Mouse (Mus musculus): ENCODE data around the gene Mobp. TPM values are rescaled to one million over a fixed set of nuclear protein-coding genes. Genes with fewer than 3 reads are reported as not detected.
"Not testable (repeated sequence)": the region's sequence is repeated elsewhere in the genome, so short reads cannot be mapped to it uniquely, and the experiment has no call there.

Mobp gene
- total RNA-seq (2021), result not detected

- intact Hi-C loops (cut with DNase I), result no loop called here
- no peak for DNase-seq
These were observed at the start of gene Mobp for GRCm38 (mm10) chr9:120149222-120149828. TSS of gene Mobp (plus strand) at chr9:120149707.

DNA sequence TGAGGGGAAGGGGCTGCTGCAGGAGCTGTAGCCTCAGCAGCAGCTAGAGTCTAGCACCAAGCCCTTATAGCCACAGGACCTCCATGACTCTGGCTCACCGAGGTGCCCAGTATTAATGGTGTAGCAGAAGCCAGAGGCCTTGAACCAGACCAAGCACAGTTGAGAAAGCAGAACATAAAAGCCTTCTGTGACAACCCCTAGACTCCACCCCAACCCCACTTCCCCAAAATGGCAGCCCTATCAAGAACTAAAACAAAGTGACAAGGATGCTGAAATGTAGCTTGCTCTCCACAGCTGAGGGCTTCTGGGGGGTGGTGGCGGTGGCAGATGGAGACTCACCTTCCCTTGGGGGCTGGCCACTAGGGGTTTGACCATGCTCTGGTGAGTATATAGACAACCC is 48.3 kb upstream of the Mobp start:
- no peak for DNase-seq
- intact Hi-C loops (cut with DNase I), result no loop called here

DNA sequence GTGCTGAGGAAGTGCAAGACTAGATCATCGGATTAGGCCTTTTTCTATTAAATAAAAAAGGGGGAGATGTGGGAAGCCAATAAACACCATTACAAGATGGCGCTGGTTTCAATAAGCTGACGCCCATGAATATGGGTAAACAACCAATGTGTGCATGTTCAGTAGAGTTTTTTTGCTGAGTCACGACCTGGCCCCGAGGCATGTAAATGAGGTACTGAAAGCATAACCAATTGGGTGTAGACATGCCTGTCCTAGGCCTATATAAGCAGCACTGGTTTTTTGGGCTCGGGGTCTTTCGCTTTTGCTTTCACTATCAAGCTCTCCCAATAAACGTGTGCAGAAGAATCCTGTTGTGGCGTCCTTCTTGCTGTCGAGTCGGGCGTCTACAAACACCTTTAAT is 40.6 kb upstream of the Mobp start:
- DNase-seq; intact Hi-C loops (cut with DNase I): not testable (repeated sequence)

DNA sequence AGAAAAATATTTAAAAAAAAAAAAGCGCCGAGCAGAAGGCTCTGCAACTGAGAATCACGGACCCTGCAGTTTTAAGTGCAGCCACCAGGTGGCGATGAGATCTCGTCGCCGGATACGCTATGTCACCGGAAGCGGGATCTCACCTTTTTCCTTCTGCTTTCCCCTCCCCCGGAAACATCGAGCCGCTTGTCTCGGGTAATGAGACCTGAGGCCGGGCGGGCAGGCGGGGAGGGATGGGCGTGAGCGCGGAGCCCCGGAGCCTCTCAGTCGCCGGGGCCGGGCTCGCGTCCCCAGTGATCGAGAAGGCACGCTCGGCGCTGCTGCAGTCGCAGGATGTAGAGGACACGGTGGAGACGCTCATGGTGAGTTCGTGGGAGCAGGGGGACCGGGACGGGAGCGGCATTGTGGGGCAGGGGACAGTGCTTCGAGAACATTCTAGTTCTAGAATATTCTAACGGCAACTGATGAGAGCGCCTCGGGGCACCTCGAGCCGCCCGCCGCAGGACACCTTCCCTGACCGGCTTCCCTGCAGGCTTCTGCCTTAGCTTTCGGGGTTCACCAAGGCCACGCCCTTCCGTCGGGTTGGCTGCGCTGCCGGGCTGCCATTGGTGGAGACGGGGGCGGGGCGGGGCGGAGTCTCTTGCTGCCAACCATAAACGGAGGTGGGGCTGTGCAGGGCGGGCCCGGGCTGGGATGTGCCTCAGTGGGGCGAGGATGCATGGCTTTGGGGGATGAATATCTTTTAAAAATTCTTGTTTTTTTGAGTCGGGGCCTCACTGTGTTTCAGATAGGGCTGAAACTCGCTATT is 39.1 kb upstream of the Mobp start, which contains the start of gene Slc25a38:
TSS of gene Slc25a38 (plus strand) at position 164 of the 808 bp plus-strand sequence.
- DNase-seq, result peak; percentile 91 to 93
- intact Hi-C loops (cut with DNase I), result loop anchor here (2.0 kb wide), 1 partner anchor 60 kb away; no protein-coding TSS in a partner anchor

DNA sequence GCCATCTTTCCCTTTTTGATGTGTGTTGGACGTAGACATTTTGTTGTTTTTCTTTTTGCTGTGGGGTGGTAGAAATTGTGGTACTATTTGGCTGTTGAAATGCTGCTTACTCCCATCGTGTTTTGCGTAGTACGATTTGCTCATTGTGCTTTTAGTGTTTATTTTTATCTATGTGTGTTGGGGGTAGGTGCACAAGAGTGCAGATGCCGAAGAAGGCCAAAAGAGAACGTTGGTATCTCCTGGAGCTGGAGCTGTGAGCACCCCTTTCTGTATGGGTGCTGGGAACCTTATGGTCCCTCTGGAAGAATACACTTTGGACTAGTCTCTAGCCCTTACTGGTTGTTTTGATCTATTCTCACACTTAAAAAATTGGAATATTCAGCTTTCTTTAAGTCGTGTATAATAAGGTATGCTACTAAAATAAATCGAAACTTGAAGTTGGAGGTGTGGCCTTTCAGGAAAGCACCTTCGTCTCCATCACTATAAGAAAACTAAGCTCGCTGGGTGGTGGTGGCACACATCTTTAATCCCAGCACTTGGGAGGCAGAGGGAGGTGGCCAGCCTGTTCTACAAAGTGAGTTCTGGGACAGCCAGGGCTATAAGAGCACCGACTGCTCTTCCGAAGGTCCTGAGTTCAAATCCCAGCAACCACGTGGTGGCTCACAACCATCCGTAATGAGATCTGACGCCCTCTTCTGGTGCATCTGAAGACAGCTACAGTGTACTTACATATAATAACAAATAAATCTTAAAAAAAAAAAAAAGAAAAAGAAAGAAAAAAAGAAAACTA is 38.2 kb upstream of the Mobp start:
- intact Hi-C loops (cut with DNase I), result loop anchor here (2.0 kb wide), 1 partner anchor 59 kb away; no protein-coding TSS in a partner anchor
- DNase-seq, result no peak

GRCm38 (mm10) chr9:120112472-120112871 is 37.0 kb upstream of the Mobp start:
- no peak for DNase-seq
- intact Hi-C loops (cut with DNase I), result no loop called here

- no peak for DNase-seq
These were observed 36.1 kb upstream of the Mobp start for GRCm38 (mm10) chr9:120113456-120113855.

GRCm38 (mm10) chr9:120114051-120114788 is 35.3 kb upstream of the Mobp start:
- no peak for DNase-seq
- intact Hi-C loops (cut with DNase I), result no loop called here

More at GRCm38 (mm10) chr9:120113456-120113855, 36.1 kb upstream of the Mobp start:
- intact Hi-C loops (cut with DNase I), result no loop called here

GRCm38 (mm10) chr9:120114789-120115151 is 34.7 kb upstream of the Mobp start:
- no peak for DNase-seq
- intact Hi-C loops (cut with DNase I), result no loop called here

- intact Hi-C loops (cut with DNase I), result no loop called here
- no peak for DNase-seq
These were observed 33.9 kb upstream of the Mobp start for GRCm38 (mm10) chr9:120115580-120115979.

- DNase-seq, result no peak
- intact Hi-C loops (cut with DNase I), result no loop called here
These were observed 33.3 kb upstream of the Mobp start for GRCm38 (mm10) chr9:120116184-120116624.

DNA sequence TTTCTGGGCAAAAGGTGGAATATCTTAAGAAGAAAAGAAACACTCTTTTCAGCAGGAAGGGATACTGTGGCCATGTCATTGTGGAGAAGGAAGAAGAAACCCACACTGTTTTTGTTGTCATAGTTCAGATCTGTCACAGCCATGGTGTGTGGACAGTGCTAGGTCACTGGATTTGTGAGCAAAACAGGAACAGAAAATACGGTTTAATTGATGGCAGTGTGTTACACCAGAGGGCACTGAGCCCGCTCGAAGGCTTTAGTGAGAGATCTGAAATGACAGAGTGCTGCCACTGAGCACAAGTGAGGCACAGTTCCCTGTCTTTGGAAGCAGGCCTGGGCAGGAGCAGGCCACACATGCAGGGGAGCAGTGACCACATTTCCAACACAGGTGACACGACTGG is 31.3 kb upstream of the Mobp start:
- DNase-seq, result no peak
- intact Hi-C loops (cut with DNase I), result no loop called here

GRCm38 (mm10) chr9:120120503-120120902 is 29.0 kb upstream of the Mobp start:
- intact Hi-C loops (cut with DNase I), result no loop called here
- DNase-seq, result no peak

- no peak for DNase-seq
- intact Hi-C loops (cut with DNase I), result no loop called here
These were observed 22.6 kb upstream of the Mobp start for GRCm38 (mm10) chr9:120126868-120127267.

DNA sequence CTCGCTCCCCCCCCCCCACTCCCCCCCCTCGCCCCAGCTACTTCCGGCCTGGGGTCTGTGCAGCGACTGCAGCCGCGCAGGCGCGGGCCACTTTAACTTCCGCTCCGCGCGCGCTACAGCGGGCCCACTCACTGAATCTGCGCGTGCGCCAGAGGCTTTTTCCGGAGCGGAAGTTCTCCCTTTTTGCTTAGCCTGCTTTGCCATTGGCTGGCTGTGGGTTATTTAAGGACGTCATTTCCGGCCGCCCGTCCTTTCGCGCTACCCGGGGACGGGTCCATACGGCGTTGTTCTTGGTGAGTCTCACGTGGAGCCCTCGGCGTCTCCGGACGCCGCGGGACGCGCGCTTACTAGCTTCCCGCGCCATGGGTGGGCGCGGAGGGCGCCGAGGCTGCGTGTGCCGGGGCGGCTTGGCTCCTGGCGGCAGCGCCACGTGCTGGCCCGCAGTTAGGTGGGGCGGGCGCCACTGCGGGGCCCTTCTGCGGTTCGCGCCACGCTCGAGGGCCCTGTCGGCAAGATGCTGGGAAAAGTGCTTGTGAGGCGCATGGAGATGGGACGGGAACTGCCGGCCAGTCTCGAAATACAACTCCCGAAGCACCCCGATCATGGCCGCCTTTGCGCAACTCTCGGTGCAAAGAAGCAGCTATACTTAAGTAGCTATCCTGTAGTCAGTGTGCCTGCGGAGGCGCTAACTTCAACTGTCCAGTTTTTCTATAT is 21.8 kb upstream of the Mobp start, which contains the start of gene Rpsa:
TSS of gene Rpsa (plus strand) at position 152 of the 714 bp plus-strand sequence.
- peak; percentile 94 to 95 for DNase-seq
- intact Hi-C loops (cut with DNase I), result no loop called here

GRCm38 (mm10) chr9:120129276-120129675 is 20.2 kb upstream of the Mobp start:
- DNase-seq, result no peak
- intact Hi-C loops (cut with DNase I), result no loop called here

GRCm38 (mm10) chr9:120131784-120132288 is 17.7 kb upstream of the Mobp start:
- DNase-seq, result no peak
- intact Hi-C loops (cut with DNase I), result no loop called here

DNA sequence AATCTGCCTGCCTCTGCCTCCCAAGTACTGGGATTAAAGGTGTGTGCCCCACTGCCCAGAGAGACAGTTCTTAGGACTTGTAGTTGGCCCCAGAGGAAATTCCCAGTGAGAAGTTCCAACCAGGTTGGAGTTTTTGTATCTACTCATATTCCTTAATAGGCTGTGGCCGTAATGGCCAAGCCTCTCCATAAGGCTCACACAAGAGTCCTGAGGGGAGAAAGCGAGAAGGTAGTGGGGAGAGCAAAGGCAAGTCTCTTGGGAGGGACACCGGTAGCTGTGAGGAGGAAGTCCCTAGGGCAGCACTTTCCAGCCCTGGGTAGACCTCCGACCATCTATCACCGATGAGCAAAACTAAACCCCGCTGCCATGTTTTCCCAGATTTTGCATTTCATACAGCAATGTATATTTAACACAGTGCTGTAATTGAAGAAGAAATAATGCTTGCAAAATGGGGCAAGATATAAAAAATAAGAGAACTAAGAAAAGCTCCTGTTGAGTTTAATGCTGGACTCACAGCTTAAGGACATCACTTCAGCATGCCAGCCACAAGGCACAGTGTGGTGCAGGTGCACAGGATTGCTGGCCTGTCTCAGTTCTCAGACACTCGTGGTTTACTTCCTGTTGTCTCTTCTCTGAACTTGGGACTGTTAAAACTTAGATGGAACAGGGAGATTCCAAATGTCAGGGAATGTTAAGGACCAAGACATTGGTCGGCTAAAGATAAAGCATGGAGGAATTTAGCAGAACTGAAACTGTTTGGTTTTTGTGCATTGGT is 16.3 kb upstream of the Mobp start:
- intact Hi-C loops (cut with DNase I), result no loop called here
- no peak for DNase-seq
